Mouse (Mus musculus) MEL (cell line): ENCODE measurements around the gene Zfp687. TPM values are rescaled to one million over a fixed set of nuclear protein-coding genes. Genes with fewer than 3 reads are reported as not detected.

ENCODE experiments used
- DNase-seq: peaks from one replicate; pipeline ENCODE4 v3.0.0; 2011; ENCODE audit warnings: low read depth, low spot score
- H3K27ac ChIP-seq: 2 replicates; pipeline ENCODE4 v1.5.1; 2012; ENCODE audit warnings: low read depth, mild to moderate bottlenecking, control low read depth, low read length, moderate library complexity; ENCODE audit not compliant: control insufficient read depth
- H3K27me3 ChIP-seq, 2 experiments: fragments of 150-350 bp in 1 of 2; sonication (generic) in 1 of 2; 2 replicates each; pipeline ENCODE4 v1.6.1; 2012; ENCODE audit warnings: low read length in 2 of 2, mild to moderate bottlenecking in 2 of 2, improper control_type of control experiment in 1 of 2, moderate library complexity in 1 of 2; ENCODE audit not compliant: insufficient read depth in 2 of 2, control insufficient read depth in 1 of 2
- H3K36me3 ChIP-seq, 2 experiments: 2 replicates each; pipeline ENCODE4 v1.6.1; 2012 to 2014; ENCODE audit warnings: low read length in 2 of 2, improper control_type of control experiment in 1 of 2, inconsistent platforms in 1 of 2, mild to moderate bottlenecking in 1 of 2; ENCODE audit not compliant: insufficient read depth in 2 of 2, control insufficient read depth in 1 of 2
- H3K4me1 ChIP-seq, 2 experiments: fragments of 150-350 bp in 1 of 2; sonication (generic) in 1 of 2; 2 replicates each; pipeline ENCODE4 v1.6.1; 2012; ENCODE audit warnings: low read length in 2 of 2, improper control_type of control experiment in 1 of 2, mild to moderate bottlenecking in 1 of 2; ENCODE audit not compliant: insufficient read depth in 2 of 2, control insufficient read depth in 1 of 2
- H3K4me3 ChIP-seq, 2 experiments: fragments of 150-350 bp in 1 of 2; sonication (generic) in 1 of 2; 2 replicates each; pipeline ENCODE4 v1.5.1; 2012; ENCODE audit warnings: low read depth in 2 of 2, low read length in 2 of 2, mild to moderate bottlenecking in 2 of 2, moderate library complexity in 2 of 2, control low read depth in 1 of 2, improper control_type of control experiment in 1 of 2; ENCODE audit not compliant: control insufficient read depth in 1 of 2, insufficient read depth in 1 of 2
- H3K79me2 ChIP-seq: 2 replicates; pipeline ENCODE4 v1.6.1; 2012; ENCODE audit warnings: mild to moderate bottlenecking, low read length, moderate library complexity; ENCODE audit not compliant: control insufficient read depth, poor library complexity, insufficient read depth
- H3K9ac ChIP-seq: 2 replicates; pipeline ENCODE4 v1.6.1; 2012; ENCODE audit warnings: low read depth, mild to moderate bottlenecking, control low read depth, low read length, moderate library complexity; ENCODE audit not compliant: control insufficient read depth, poor library complexity, severe bottlenecking
- H3K9me3 ChIP-seq: fragments of 150-350 bp; sonication (generic); replicated peaks from 2 replicates; pipeline ENCODE4 v1.6.1; 2012; ENCODE audit warnings: mild to moderate bottlenecking, low read length, improper control_type of control experiment, moderate library complexity; ENCODE audit not compliant: insufficient read depth
- KAT2A ChIP-seq: conservative IDR thresholded peaks from 2 replicates; pipeline ENCODE4 v1.6.1; 2012; ENCODE audit warnings: low read depth, low read length, improper control_type of control experiment, inconsistent platforms
- MAFK ChIP-seq: IDR thresholded peaks from 2 replicates; pipeline ENCODE4 v1.6.1; 2011; ENCODE audit warnings: low read depth, mild to moderate bottlenecking, low read length, improper control_type of control experiment, borderline replicate concordance
- NRF1 ChIP-seq: IDR thresholded peaks from 2 replicates; pipeline ENCODE4 v1.6.1; 2014; ENCODE audit warnings: low read depth, mild to moderate bottlenecking, inconsistent platforms, low read length, improper control_type of control experiment, moderate library complexity; ENCODE audit not compliant: poor library complexity, insufficient read depth, severe bottlenecking
- POLR2A ChIP-seq, 2 experiments: IDR thresholded peaks; 2 replicates each; pipeline ENCODE4 v1.6.1; 2011 to 2012; ENCODE audit warnings: low read length in 2 of 2, mild to moderate bottlenecking in 2 of 2, control low read depth in 1 of 2, improper control_type of control experiment in 1 of 2, low read depth in 1 of 2, moderate library complexity in 1 of 2; ENCODE audit not compliant: control insufficient read depth in 1 of 2, insufficient read depth in 1 of 2, poor library complexity in 1 of 2
- SMC3 ChIP-seq: IDR thresholded peaks from 2 replicates; pipeline ENCODE4 v1.6.1; 2011; ENCODE audit warnings: low read depth, low read length, improper control_type of control experiment
- TAL1 ChIP-seq: IDR thresholded peaks from 2 replicates; pipeline ENCODE4 v1.6.1; 2012; ENCODE audit warnings: mild to moderate bottlenecking, inconsistent platforms, low read length, moderate library complexity, mixed read lengths
- TBP ChIP-seq: IDR thresholded peaks from 2 replicates; pipeline ENCODE4 v1.8.0; 2011; ENCODE audit warnings: low read depth, low read length, improper control_type of control experiment
- TCF12 ChIP-seq: IDR thresholded peaks from 2 replicates; pipeline ENCODE4 v1.6.1; 2014; ENCODE audit warnings: low read depth, mild to moderate bottlenecking, inconsistent platforms, low read length, improper control_type of control experiment, moderate library complexity
- USF1 ChIP-seq: IDR thresholded peaks from 2 replicates; pipeline ENCODE4 v1.6.1; 2014; ENCODE audit warnings: low read depth, mild to moderate bottlenecking, inconsistent platforms, low read length, improper control_type of control experiment, moderate library complexity
- ZC3H11A ChIP-seq: IDR thresholded peaks from 2 replicates; pipeline ENCODE4 v1.6.1; 2012; ENCODE audit warnings: low read depth, mild to moderate bottlenecking, inconsistent platforms, low read length, improper control_type of control experiment
- ZKSCAN1 ChIP-seq: IDR thresholded peaks from 2 replicates; pipeline ENCODE4 v1.6.1; 2012; ENCODE audit warnings: low read depth, mild to moderate bottlenecking, inconsistent platforms, low read length, improper control_type of control experiment, moderate library complexity
- ZMIZ1 ChIP-seq: IDR thresholded peaks from 2 replicates; pipeline ENCODE4 v1.6.1; 2012; ENCODE audit warnings: low read depth, mild to moderate bottlenecking, inconsistent platforms, low read length, improper control_type of control experiment, moderate library complexity
- polyA plus RNA-seq, 2 experiments: library from polyadenylated mRNA; stranded (reverse) in 1 of 2; unstranded in 1 of 2; fragments of >175 nt in 1 of 2; fragments of >200 nt in 1 of 2; gene quantifications; 2 replicates each; pipeline versions ENCODE4 v1.2.1 to v1.2.4; 2012; ENCODE audit warnings: low replicate concordance in 2 of 2, low read depth in 1 of 2; ENCODE audit not compliant: insufficient read length in 2 of 2, insufficient read depth in 1 of 2, missing spikeins in 1 of 2
- total RNA-seq: library from RNA; depleted of rRNA; stranded (reverse); fragments of 300-350 nt; gene quantifications from 2 replicates; pipeline ENCODE4 v1.2.3, GENCODE M21; 2012

Zfp687 gene
- total and polyA plus RNA-seq, 3 experiments: 14.5 to 36.6 TPM; not detected in 1

- DNase-seq: no peak
- no peaks in the 10 kb centered on the region for H3K27me3 ChIP-seq
- H3K9ac ChIP-seq: no peak overlapping the region
- H3K4me1 ChIP-seq: peaks cover 20 to 48% of the 10 kb centered on the region in 2 experiments
- no peak for TF ChIP-seq NRF1
- TF ChIP-seq ZMIZ1: no peak
- no peak for TF ChIP-seq USF1
- TF ChIP-seq KAT2A: no peak
- TF ChIP-seq POLR2A (IDR thresholded peaks at IDR 0.05; ENCODE audit: control insufficient read depth in 1 of 2, insufficient read depth in 1 of 2, low read depth in 1 of 2, low read length in 2 of 2, poor library complexity in 1 of 2): no peak
- TF ChIP-seq MAFK: no peak
- no peak for TF ChIP-seq TCF12
- no peak for TF ChIP-seq TBP
- TF ChIP-seq ZC3H11A: no peak
- no peak for TF ChIP-seq ZKSCAN1
- no peak for TF ChIP-seq SMC3
- H3K79me2 ChIP-seq: no peaks in the 10 kb centered on the region
- no peak overlapping the region for H3K27ac ChIP-seq
- H3K36me3 ChIP-seq: peaks cover 0 to 39% of the 10 kb centered on the region in 2 experiments; a peak in 2 of 4 replicates
- no peak overlapping the region for H3K4me3 ChIP-seq
- H3K9me3 ChIP-seq: no peaks in the 10 kb centered on the region
Observed at GRCm38 (mm10) chr3:95047914-95048313, 32.7 kb upstream of the Zfp687 start.

GRCm38 (mm10) chr3:95046462-95047057 lies 31.3 kb upstream of the Zfp687 start:
- Histone ChIP-seq H3K4me1 (peaks cover 19 to 45% of the 10 kb centered on the region in 2 experiments), H3K9ac (peak overlapping the region; percentile 38), H3K79me2 (peaks cover 9% of the 10 kb centered on the region), H3K27me3 (no peaks in the 10 kb centered on the region)
- DNase-seq: peak; percentile 86
- TF ChIP-seq TAL1: peak; percentile 93
- TF ChIP-seq ZC3H11A: no peak
- TF ChIP-seq, all 39 proteins: peak for 1
- Histone ChIP-seq H3K27ac (peak overlapping the region; percentile 81), H3K4me3 (peak overlapping the region; percentile 10 to 16), H3K9me3 (no peaks in the 10 kb centered on the region), H3K36me3 (peaks cover 0 to 35% of the 10 kb centered on the region in 2 experiments; a peak in 2 of 4 replicates)

- H3K9ac ChIP-seq: peak overlapping the region; percentile 69
Observed at GRCm38 (mm10) chr3:95043251-95043650, 28.0 kb upstream of the Zfp687 start.

More at GRCm38 (mm10) chr3:95043251-95043650, 28.0 kb upstream of the Zfp687 start:
- peaks cover 12 to 54% of the 10 kb centered on the region in 2 experiments for H3K36me3 ChIP-seq
- H3K9me3 ChIP-seq: no peaks in the 10 kb centered on the region
- no peaks in the 10 kb centered on the region for H3K27me3 ChIP-seq
- H3K4me1 ChIP-seq: peaks cover 22 to 46% of the 10 kb centered on the region in 2 experiments
- H3K27ac ChIP-seq: peak overlapping the region; percentile 88
- peaks cover 38% of the 10 kb centered on the region for H3K79me2 ChIP-seq
- DNase-seq: peak; percentile 84
- H3K4me3 ChIP-seq: peak overlapping the region; percentile 7 to 53
- TF ChIP-seq ZMIZ1 (no peak), TCF12 (no peak)
- TF ChIP-seq, all 39 proteins: peak for 0
